Mouse (Mus musculus): ENCODE measurements at regions not wholly inside any gene's neighbourhood (a gene's known extent, or its start where the extent isn't known, plus 50 kb on each side); places are given as distances from the start of the nearest gene placed in this dataset.
A peak's percentile ranks its signal among the peaks of the same experiment; 100 is the strongest.

DNA sequence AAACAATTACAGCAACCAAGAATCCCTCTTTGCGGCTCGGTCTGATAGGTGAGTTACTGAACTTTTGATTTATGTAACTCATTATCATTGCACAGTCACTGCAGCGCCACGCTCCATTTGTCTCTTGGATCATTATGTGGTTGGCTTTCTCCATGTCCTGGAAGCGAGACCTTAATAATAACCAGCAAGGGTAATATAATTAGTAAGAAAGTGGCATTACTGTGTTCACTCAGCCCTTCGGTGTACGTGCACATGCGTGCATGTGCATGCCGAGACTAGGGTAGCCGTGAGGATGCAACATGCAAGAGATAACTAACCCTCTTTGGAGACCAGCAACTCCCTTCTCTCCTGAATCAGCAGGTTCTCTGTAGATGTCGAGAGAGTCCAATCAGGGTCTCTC, 114.9 kb upstream of the Camk1g start:
- no peak for DNase-seq (ENCODE audit: low spot score in 2 of 2)

- DNase-seq (ENCODE audit: low spot score in 2 of 2), result no peak
These were observed 107.2 kb upstream of the Camk1g start for GRCm38 (mm10) chr1:193477298-193477697.

- DNase-seq (ENCODE audit: low spot score in 2 of 2), result no peak
These were observed 106.7 kb upstream of the Camk1g start for GRCm38 (mm10) chr1:193476805-193477204.

DNA sequence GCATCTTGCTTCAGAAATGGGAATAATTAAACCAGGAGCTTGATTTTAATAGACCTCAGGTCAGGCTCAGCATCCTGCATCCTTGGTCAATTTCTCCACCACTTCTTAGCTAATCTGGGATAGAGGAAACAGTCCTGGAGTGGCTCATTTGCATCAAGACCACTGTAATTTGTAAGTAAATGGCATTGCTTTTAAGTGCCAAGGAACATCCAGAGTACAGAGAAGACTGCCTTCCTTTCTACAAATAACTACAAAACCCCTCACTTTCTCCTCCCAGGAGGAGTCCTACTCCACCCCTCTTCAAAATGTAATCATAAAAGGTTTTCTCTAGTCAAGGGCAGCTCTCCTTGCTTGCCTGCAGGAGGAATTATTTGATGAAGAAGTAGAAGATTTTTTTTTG, 96.2 kb upstream of the Camk1g start:
- DNase-seq (ENCODE audit: low spot score in 2 of 2), result no peak

DNA sequence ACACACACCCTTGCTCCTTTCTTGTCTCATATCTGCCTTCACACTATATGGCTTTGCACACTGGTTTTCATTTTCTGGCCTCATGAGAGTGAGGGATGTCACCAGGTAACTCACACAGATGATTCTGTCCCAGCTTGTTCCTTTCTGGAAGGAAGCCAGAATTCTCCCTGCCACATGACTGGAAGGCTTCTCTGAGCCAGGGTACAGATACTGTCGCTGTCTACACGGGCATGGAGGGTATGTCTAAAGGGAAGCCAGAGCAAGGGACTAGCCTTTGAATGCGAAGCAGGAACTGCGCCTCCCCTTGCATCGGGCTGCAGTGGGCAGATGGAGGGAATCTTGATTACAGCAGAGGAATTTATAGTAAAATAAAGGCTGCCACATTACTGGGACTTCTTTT, 89.6 kb upstream of the Camk1g start:
- no peak for DNase-seq (ENCODE audit: low spot score in 2 of 2)

- DNase-seq (ENCODE audit: low spot score in 2 of 2), result no peak
These were observed 87.8 kb upstream of the Camk1g start for GRCm38 (mm10) chr1:193457908-193458307.

DNA sequence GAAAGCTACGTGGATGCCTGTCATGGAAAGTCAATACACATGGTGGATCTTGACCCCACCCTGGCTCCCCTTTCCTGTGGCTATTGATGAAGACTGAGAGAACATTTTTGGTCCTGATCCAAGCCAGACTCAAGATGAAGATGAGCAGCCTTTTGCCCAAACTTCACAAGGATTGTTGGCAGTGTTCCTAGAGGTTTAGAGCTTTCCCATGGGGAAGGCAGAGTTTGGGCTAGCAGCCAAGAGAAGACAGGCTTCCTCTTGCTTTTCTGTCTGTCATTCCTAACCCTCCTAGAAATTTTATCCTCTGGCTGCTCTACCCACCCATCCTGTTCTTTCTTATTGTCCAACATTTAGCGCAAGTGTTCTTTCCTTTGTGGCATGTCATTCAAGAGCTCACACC, 83.6 kb upstream of the Camk1g start:
- DNase-seq (ENCODE audit: low spot score in 2 of 2), result no peak

DNA sequence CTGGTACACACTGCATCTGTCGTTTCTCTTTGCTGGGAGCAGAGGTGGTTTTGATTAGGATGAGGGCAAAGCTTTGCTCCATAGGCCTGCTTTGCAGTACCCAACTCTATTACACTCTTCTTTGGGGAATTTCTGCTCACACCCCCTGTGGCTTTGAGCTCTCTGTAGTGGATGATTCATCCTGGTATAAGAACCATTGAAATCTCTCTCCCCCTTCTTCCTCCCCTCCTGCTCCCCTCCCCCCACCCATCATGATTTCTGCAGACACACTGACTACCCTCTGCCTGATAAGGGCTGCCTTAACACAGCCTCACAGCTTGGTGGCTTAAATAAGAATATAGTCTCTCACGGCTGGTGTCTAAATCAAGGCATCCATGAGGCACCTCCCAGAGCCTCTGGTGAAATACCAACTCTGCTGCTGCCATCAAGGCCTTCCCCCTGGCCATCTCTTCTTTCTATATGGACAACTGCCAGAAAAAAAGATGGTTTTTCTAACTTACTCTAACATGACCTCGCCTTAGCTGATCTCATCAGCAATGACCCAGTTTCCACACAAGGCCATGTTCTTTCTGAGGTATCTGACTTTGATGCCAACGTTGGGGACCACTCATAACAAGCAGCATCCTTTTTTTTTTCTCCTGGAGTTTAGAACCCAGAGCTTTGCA, 81.5 kb upstream of the Camk1g start:
- DNase-seq (ENCODE audit: low spot score in 2 of 2), result no peak

DNA sequence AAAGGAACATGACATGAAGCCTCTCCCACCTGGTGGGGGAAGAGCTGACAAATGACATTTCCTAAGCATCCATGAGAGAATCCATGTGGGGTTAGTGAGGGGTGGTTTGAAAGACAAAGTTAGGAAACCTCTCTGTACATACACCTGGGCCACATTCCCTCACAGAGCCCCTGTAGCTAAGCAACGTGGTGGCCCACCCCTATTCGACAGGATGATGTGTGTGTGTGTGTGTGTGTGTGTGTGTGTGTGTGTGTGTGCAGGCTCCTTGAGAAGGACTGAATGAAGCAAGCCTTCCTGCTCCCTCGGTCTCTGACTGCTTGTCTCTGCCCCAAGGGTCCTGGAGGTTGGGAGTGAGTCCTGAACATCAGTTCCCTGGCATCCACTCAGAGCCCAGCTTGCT, 80.7 kb upstream of the Camk1g start:
- no peak for DNase-seq (ENCODE audit: low spot score in 2 of 2)

DNA sequence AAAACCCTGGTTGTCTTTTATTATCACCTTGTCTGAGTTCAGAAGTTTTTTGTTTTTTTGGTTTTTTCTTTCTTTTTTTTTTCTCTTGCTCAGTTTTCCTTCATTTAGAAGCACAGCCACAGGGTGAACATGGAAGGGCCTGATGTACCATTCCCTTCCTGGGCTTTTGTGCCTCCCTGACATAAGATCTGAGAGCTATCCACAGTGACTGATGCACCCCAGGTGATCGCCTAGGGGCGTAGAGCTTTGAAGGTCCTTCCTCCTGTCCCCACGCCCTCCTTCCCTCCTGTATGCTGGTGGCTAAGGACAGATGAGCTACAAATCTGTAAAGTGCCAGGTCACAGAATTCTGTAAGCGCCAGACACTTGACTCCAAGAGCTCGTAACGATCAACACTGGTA, 80.1 kb upstream of the Camk1g start:
- DNase-seq (ENCODE audit: low spot score in 2 of 2), result no peak

GRCm38 (mm10) chr1:193449394-193450103, 79.5 kb upstream of the Camk1g start:
- peak; percentile 67 to 73 for DNase-seq (ENCODE audit: low spot score in 2 of 2)

DNA sequence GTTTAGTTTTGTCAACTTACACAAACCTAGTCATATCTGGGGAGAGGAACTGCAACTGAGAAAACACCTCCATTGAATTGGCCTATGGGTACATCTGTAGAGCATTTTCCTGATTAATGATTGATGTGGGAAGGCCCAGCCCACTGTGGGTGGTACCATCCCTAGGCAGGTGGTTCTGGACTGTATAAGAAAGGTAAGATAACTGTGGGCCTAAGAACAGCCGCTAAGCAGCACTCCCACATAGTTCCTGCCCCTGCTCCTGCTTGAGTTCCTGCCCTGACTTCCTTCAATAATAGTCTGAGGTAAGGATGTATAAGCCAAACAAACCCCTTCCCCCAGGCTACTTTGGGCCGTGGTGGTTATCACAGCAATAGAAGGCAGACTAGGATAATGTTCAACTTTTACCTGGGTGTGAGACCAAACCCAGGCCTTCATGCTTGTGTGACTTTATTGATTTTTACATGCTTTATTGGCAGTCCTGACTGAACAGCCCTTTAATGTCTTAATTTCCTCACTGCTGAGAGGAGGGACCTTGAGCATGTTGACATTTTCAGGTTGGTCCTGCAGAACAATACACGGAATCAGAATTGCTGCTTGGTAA, 78.8 kb upstream of the Camk1g start:
- DNase-seq (ENCODE audit: low spot score in 2 of 2), result no peak

GRCm38 (mm10) chr1:193447647-193448046, 77.5 kb upstream of the Camk1g start:
- DNase-seq (ENCODE audit: low spot score in 2 of 2), result peak in 1 of 2 experiments; percentile 68

- no peak for DNase-seq (ENCODE audit: low spot score in 2 of 2)
These were observed 74.0 kb upstream of the Camk1g start for GRCm38 (mm10) chr1:193443964-193444676.

- no peak for DNase-seq (ENCODE audit: low spot score in 2 of 2)
These were observed 70.4 kb upstream of the Camk1g start for GRCm38 (mm10) chr1:193440512-193440911.

- DNase-seq (ENCODE audit: low spot score in 2 of 2), result no peak
These were observed 64.2 kb upstream of the Camk1g start for GRCm38 (mm10) chr1:193434281-193434680.

- DNase-seq (ENCODE audit: low spot score in 2 of 2), result peak; percentile 52 to 54
These were observed 63.5 kb upstream of the Camk1g start for GRCm38 (mm10) chr1:193433493-193434021.

DNA sequence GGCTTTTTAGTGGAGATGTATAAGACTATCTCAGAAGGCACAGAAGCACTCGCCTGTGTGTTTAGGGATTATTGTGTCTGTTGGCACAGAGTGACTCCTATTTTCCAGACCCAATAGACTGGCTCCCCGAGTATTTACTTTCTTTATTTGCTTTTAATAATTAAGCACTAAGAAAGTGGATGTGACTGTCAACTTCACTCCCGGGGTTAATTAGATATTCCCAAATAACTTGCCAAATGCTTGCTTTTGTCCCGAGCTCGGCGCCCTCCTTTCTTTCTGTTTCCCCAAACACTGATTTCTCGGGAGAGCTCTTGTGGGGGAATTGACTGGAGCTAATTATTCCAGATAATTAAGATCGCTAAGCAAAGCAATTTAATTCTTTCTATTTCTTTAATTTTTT, 60.1 kb upstream of the Camk1g start:
- no peak for DNase-seq (ENCODE audit: low spot score in 2 of 2)

- no peak for DNase-seq (ENCODE audit: low spot score in 2 of 2)
These were observed 53.6 kb upstream of the Camk1g start for GRCm38 (mm10) chr1:193423653-193424075.

GRCm38 (mm10) chr1:193422886-193423285, 52.8 kb upstream of the Camk1g start:
- DNase-seq (ENCODE audit: low spot score in 2 of 2), result no peak

GRCm38 (mm10) chr1:193421820-193422219, 51.7 kb upstream of the Camk1g start:
- DNase-seq (ENCODE audit: low spot score in 2 of 2), result no peak

DNA sequence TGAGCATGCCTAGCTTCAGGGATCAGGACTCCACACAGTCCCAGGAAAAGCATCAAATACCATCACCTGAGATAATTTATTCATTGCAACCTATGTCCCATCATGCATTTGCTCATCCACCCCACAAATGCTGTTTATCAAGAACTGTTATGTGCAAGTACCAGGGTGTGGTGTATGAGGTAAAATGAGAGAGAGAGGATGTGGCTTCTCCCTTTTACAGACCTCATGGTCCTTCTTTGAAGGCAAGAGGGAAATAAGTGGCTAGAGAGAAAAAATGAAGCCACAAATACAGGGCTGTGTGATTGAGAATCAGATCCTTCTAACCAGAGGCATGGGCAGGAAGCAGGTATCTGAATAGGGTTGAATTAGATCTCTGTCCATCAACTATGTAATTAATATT, 51.3 kb upstream of the Camk1g start:
- no peak for DNase-seq (ENCODE audit: low spot score in 2 of 2)
